In genomic region chr4:144886460-144886859, GRCm38 (mm10) we compare ENCODE assay signal across 12 mouse cellular contexts.
DNase-seq lines count a peak whose midpoint lies in the region.
"Had no signal": no experiment of that assay in that cellular context is flagged by ENCODE, and none has a peak within 500 bp of the region (broad histone marks: within the 10 kb centered on the region; RNA-seq: fewer than 3 reads in every experiment).

No protein-coding gene starts in this region.

- peak; percentile 86 to 89 for DNase-seq in cerebellum, postnatal 10 days
- no peak for DNase-seq in cerebellum, adult 18-20 months
- peak; percentile 55 for DNase-seq in layer of hippocampus, adult 11-12 months (ENCODE audit: low spot score)
- no peak for DNase-seq in layer of hippocampus, adult 9-10 months (ENCODE audit: low spot score)
- DNase-seq in right cerebral cortex, adult 2 months (ENCODE audit: low spot score in 2 of 2): peak; percentile 30 to 48
- no peak for DNase-seq in right cerebral cortex, postnatal 25 days
- DNase-seq in B cell, adult 2 months: no peak
- DNase-seq in c-Kit-positive CD71-positive TER-119-positive erythroid progenitor cells, embryonic 14.5 days (ENCODE audit: low spot score): no peak
- DNase-seq: adrenal gland, postnatal 14 days; embryo, embryonic 11 days; gastrocnemius, postnatal 25 days; kidney, adult 2 months had no signal

Comparison
In these comparisons a context has a peak if more than half of its experiments do, and no peak if none do; other contexts are left out.
1. DNase-seq: peak in cerebellum, postnatal 10 days (2 of 2), layer of hippocampus, adult 11-12 months (single experiment) and right cerebral cortex, adult 2 months (2 of 2); none in cerebellum, adult 18-20 months (0 of 2), layer of hippocampus, adult 9-10 months (single experiment), right cerebral cortex, postnatal 25 days (single experiment), B cell, adult 2 months (0 of 2) and c-Kit-positive CD71-positive TER-119-positive erythroid progenitor cells, embryonic 14.5 days (single experiment).